Mouse (Mus musculus): ENCODE results near the gene Tbc1d24.

- TF ChIP-seq CTCF (IDR thresholded peaks at IDR 0.05; ENCODE audit: borderline replicate concordance, insufficient read depth, low read depth, low read length) (no peak), POLR2A (IDR thresholded peaks at IDR 0.05; ENCODE audit: borderline replicate concordance, insufficient read depth, low read length) (no peak)
Measured at GRCm38 (mm10) chr17:24139256-24139655, 66.1 kb downstream of the Tbc1d24 start.

Data from cerebellum, adult 2 months (tissue).